Mouse (Mus musculus) forebrain, embryonic 16.5 days (tissue): ENCODE measurements at regions not wholly inside any gene's neighbourhood (a gene's known extent, or its start where the extent isn't known, plus 50 kb on each side); places are given as distances from the start of the nearest gene placed in this dataset.

Experiments
- ATAC-seq: fragments of 200-750 bp; cut with Nextera tagmentation; 2 replicates; pipeline ENCODE4 v1.8.0; 2017; ENCODE audit warnings: mild to moderate bottlenecking, moderate library complexity
- H3K27ac ChIP-seq: fragments of 300-500 bp; sonication (generic); 2 replicates; pipeline ENCODE4 v1.5.1; 2014; ENCODE audit warnings: low read length, control low read depth
- H3K27me3 ChIP-seq: fragments of 300-500 bp; sonication (generic); replicated peaks from 2 replicates; pipeline ENCODE4 v1.6.1; 2014; ENCODE audit warnings: low read length; ENCODE audit not compliant: control insufficient read depth, insufficient read depth
- H3K36me3 ChIP-seq: fragments of 300-500 bp; sonication (generic); 2 replicates; pipeline ENCODE4 v1.6.1; 2014; ENCODE audit not compliant: control insufficient read depth, insufficient read depth
- H3K4me1 ChIP-seq: fragments of 300-500 bp; sonication (generic); replicated peaks from 2 replicates; pipeline ENCODE4 v1.6.1; 2014; ENCODE audit warnings: low read length; ENCODE audit not compliant: control insufficient read depth, insufficient read depth
- H3K4me2 ChIP-seq: fragments of 300-500 bp; sonication (generic); 2 replicates; pipeline ENCODE4 v1.6.1; 2014; ENCODE audit warnings: mild to moderate bottlenecking, low read length, control low read depth
- H3K4me3 ChIP-seq: fragments of 300-500 bp; sonication (generic); replicated peaks from 2 replicates; pipeline ENCODE4 v1.5.1; 2014; ENCODE audit warnings: mild to moderate bottlenecking, low read length, control low read depth
- H3K9ac ChIP-seq: fragments of 300-500 bp; sonication (generic); replicated peaks from 2 replicates; pipeline ENCODE4 v1.6.1; 2014; ENCODE audit warnings: low read depth, low read length, control low read depth
- H3K9me3 ChIP-seq: fragments of 300-500 bp; sonication (generic); 2 replicates; pipeline ENCODE4 v1.6.1; 2016; ENCODE audit warnings: low read length; ENCODE audit not compliant: control insufficient read depth
- WGBS: fragments of 180-500 bp; shearing (Covaris S2); extraction: QIAGEN DNeasy Blood & Tissue Kit; methylation state at CpG from one replicate; pipeline ENCODE4 v1.1.7; 2014; 5-methylcytosine and 5-hydroxymethylcytosine counted together

DNA sequence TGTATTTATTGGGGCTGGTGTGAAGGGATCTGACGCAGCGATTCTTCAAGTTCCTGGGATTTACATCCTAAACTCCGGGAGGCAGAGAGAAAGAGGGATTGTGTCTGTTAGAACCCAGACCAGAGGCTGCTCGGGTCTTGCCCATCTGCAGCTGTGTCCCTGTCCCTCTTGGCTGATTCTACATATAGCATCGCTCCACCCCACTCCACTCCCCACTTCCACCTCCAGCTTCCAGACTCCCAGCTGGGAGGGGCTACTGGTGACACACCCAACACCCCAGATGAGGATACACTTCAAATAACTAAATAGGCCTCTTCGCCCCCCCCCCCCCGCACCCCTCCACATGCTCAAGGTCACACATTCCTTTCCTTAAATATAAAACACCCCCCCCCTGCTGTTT lies 85.1 kb upstream of the Smyd2 start:
- no peak overlapping the region for H3K9ac ChIP-seq
- 67% methylated on average over 7 of the region's 7 CpGs for WGBS
- no peaks in the 10 kb centered on the region for H3K9me3 ChIP-seq
- H3K4me3 ChIP-seq: no peak overlapping the region
- no peak overlapping the region for H3K4me2 ChIP-seq
- no peak overlapping the region for H3K27ac ChIP-seq
- no peaks in the 10 kb centered on the region for H3K27me3 ChIP-seq
- H3K4me1 ChIP-seq: no peaks in the 10 kb centered on the region
- ATAC-seq: no peak
- no peaks in the 10 kb centered on the region for H3K36me3 ChIP-seq

- Histone ChIP-seq H3K27me3 (no peaks in the 10 kb centered on the region), H3K9ac (no peak overlapping the region), H3K4me3 (no peak overlapping the region), H3K4me1 (no peaks in the 10 kb centered on the region), H3K9me3 (no peaks in the 10 kb centered on the region; the same call in 1 of the 2 replicates), H3K27ac (no peak overlapping the region), H3K4me2 (no peak overlapping the region), H3K36me3 (no peaks in the 10 kb centered on the region)
- 79% methylated on average over 4 of the region's 4 CpGs for WGBS
- no peak for ATAC-seq
These were observed 78.9 kb upstream of the Smyd2 start for GRCm38 (mm10) chr1:190001084-190001483.

DNA sequence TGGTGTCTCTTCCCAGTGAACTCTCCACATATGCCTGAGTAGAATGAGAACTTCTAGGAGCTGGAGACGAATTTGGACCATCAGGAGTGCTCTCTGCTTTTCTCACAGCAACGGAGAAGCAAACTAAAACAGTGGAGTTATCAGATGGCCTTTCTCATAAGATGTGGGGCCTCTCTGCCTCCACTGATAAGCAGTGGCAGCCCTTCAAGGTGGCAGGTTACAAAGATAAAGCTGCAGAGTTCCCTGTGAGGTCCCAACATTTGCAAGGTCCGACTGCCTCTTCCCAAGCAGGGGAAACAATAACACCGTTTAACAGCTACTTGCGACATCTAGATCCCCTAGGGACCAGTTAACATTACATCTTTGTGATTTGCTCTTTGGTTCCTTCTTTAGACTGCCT lies 71.5 kb upstream of the Smyd2 start:
- no peak overlapping the region for H3K27ac ChIP-seq
- ATAC-seq: no peak
- no peak overlapping the region for H3K4me3 ChIP-seq
- WGBS: 68% methylated on average over 5 of the region's 5 CpGs
- no peak overlapping the region for H3K4me2 ChIP-seq
- no peaks in the 10 kb centered on the region; the same call in 1 of the 2 replicates for H3K27me3 ChIP-seq
- peaks cover 2% of the 10 kb centered on the region; the same call in 1 of the 2 replicates for H3K4me1 ChIP-seq
- H3K36me3 ChIP-seq: no peaks in the 10 kb centered on the region
- no peaks in the 10 kb centered on the region for H3K9me3 ChIP-seq
- no peak overlapping the region for H3K9ac ChIP-seq

- Histone ChIP-seq H3K9me3 (no peaks in the 10 kb centered on the region), H3K9ac (no peak overlapping the region), H3K36me3 (no peaks in the 10 kb centered on the region), H3K4me2 (no peak overlapping the region), H3K27me3 (no peaks in the 10 kb centered on the region; the same call in 1 of the 2 replicates), H3K4me1 (peaks cover 2% of the 10 kb centered on the region; the same call in 1 of the 2 replicates), H3K4me3 (no peak overlapping the region), H3K27ac (no peak overlapping the region)
- 94% methylated on average over 3 of the region's 3 CpGs for WGBS
- ATAC-seq: no peak
These were observed 71.1 kb upstream of the Smyd2 start for GRCm38 (mm10) chr1:189993221-189993620.

- Histone ChIP-seq H3K27me3 (no peaks in the 10 kb centered on the region; the same call in 1 of the 2 replicates), H3K36me3 (no peaks in the 10 kb centered on the region), H3K27ac (no peak overlapping the region), H3K4me1 (peaks cover 2% of the 10 kb centered on the region; the same call in 1 of the 2 replicates), H3K4me3 (no peak overlapping the region), H3K4me2 (no peak overlapping the region), H3K9me3 (no peaks in the 10 kb centered on the region), H3K9ac (no peak overlapping the region)
- 87% methylated on average over 3 of the region's 3 CpGs for WGBS
- ATAC-seq: no peak
These were observed 68.9 kb upstream of the Smyd2 start for GRCm38 (mm10) chr1:189991089-189991488.

- WGBS: 10% methylated on average over 11 of the region's 11 CpGs
- no peaks in the 10 kb centered on the region for H3K9me3 ChIP-seq
- no peaks in the 10 kb centered on the region; the same call in 1 of the 2 replicates for H3K27me3 ChIP-seq
- H3K36me3 ChIP-seq: no peaks in the 10 kb centered on the region
- peaks cover 2% of the 10 kb centered on the region; the same call in 1 of the 2 replicates for H3K4me1 ChIP-seq
- no peak overlapping the region for H3K27ac ChIP-seq
- no peak for ATAC-seq
- no peak overlapping the region for H3K9ac ChIP-seq
- no peak overlapping the region for H3K4me2 ChIP-seq
- H3K4me3 ChIP-seq: no peak overlapping the region
These were observed 68.0 kb upstream of the Smyd2 start for GRCm38 (mm10) chr1:189990046-189990622.

DNA sequence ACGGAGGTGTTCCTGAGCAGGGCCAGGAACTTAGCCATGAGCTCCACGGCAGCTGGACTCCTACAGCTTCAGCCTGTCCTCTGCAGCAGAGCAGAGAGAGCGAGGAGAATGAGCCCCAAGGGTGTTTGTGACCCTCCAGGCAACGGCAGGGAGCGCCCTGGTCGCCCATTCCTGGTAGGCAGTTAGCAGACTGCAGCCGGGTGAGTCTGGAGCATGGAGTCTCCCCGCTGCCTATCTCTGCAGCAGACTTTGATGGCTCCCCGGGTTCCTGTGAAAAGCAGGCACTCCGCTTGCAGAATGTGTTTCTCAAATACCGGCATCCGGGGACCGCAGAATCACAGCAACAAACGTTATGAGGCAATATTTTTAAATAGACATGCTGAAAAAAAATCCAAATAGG lies 67.2 kb upstream of the Smyd2 start:
- Histone ChIP-seq H3K9me3 (no peaks in the 10 kb centered on the region), H3K4me2 (no peak overlapping the region), H3K4me1 (peaks cover 2% of the 10 kb centered on the region; the same call in 1 of the 2 replicates), H3K27me3 (no peaks in the 10 kb centered on the region; the same call in 1 of the 2 replicates), H3K27ac (no peak overlapping the region), H3K9ac (no peak overlapping the region), H3K36me3 (no peaks in the 10 kb centered on the region), H3K4me3 (no peak overlapping the region)
- no peak for ATAC-seq
- 51% methylated on average over 14 of the region's 14 CpGs for WGBS

DNA sequence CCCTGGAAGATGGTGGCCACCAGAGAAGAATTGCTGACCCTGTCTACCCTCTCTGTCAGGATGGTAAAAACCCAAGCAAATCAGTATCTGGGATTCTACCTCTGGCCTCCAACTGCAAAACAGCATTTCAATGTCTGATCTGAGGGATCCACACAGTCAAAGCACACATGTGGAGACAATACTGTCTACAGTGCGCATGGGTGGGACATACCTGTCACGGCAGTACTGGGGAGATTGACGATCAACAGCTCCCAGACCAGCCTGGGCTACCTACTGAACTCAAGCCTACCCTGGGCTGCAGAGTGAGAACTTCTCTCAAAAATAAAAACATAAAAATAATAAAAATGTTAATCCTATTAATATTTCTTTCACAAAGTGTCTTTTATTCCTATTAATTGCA lies 66.7 kb upstream of the Smyd2 start:
- H3K4me2 ChIP-seq: no peak overlapping the region
- ATAC-seq: no peak

GRCm38 (mm10) chr1:189985516-189986205 lies 63.5 kb upstream of the Smyd2 start:
- Histone ChIP-seq H3K4me3 (no peak overlapping the region), H3K4me1 (peaks cover 2% of the 10 kb centered on the region; the same call in 1 of the 2 replicates), H3K9me3 (no peaks in the 10 kb centered on the region), H3K27me3 (no peaks in the 10 kb centered on the region; the same call in 1 of the 2 replicates), H3K4me2 (no peak overlapping the region), H3K27ac (no peak overlapping the region), H3K36me3 (no peaks in the 10 kb centered on the region), H3K9ac (no peak overlapping the region)
- whole genome bisulfite sequencing: 70% methylated on average over 11 of the region's 11 CpGs
- ATAC-seq: no peak

More for the DNA sequence above, 66.7 kb upstream of the Smyd2 start:
- Histone ChIP-seq H3K27me3 (no peaks in the 10 kb centered on the region; the same call in 1 of the 2 replicates), H3K36me3 (no peaks in the 10 kb centered on the region), H3K4me1 (peaks cover 2% of the 10 kb centered on the region; the same call in 1 of the 2 replicates), H3K9ac (no peak overlapping the region), H3K27ac (no peak overlapping the region), H3K9me3 (no peaks in the 10 kb centered on the region), H3K4me3 (no peak overlapping the region)
- 97% methylated on average over 3 of the region's 3 CpGs for WGBS
